Mouse (Mus musculus) T-helper 1 cell (primary cell): ENCODE measurements around the gene Sult2b1.

Source experiments
- in situ Hi-C: fragments of 300-600 bp; cut with MboI, MseI; formaldehyde crosslinking; loops from one replicate; pipeline ENCODE4 v1.15.1; 2025; ENCODE audit warnings: high pct_unique_total_duplicates

Gene Sult2b1

GRCm38 (mm10) chr7:45700301-45701015, 84.0 kb downstream of the Sult2b1 start:
- in situ Hi-C loops, result loop anchor here (10.0 kb wide), 1 partner anchor 806 kb away; the partner anchor contains the start of genes Fuz and Med25

- in situ Hi-C loops, result loop anchor here (10.0 kb wide), 1 partner anchor 805 kb away; the partner anchor contains the start of genes Fuz and Med25
These were observed 84.8 kb downstream of the Sult2b1 start, which contains the start of gene Car11 for GRCm38 (mm10) chr7:45699523-45700141. Gene Car11 (plus strand): TSS chr7:45699843.

- in situ Hi-C loops, result no loop called here
These were observed 86.6 kb downstream of the Sult2b1 start for GRCm38 (mm10) chr7:45697894-45698293.

GRCm38 (mm10) chr7:45695098-45695497, 89.4 kb downstream of the Sult2b1 start:
- in situ Hi-C loops, result no loop called here

- in situ Hi-C loops, result no loop called here
These were observed 90.4 kb downstream of the Sult2b1 start, which contains the start of gene Sec1 for GRCm38 (mm10) chr7:45693921-45694591. Gene Sec1 (minus strand): TSS chr7:45694402.

- in situ Hi-C loops, result no loop called here
These were observed 92.1 kb downstream of the Sult2b1 start for GRCm38 (mm10) chr7:45692364-45692763.

GRCm38 (mm10) chr7:45689800-45690199, 94.7 kb downstream of the Sult2b1 start:
- in situ Hi-C loops, result no loop called here

GRCm38 (mm10) chr7:45689099-45689498, 95.4 kb downstream of the Sult2b1 start:
- in situ Hi-C loops, result no loop called here

GRCm38 (mm10) chr7:45686841-45687240, 97.6 kb downstream of the Sult2b1 start:
- in situ Hi-C loops, result no loop called here

- in situ Hi-C loops, result no loop called here
These were observed 98.7 kb downstream of the Sult2b1 start for GRCm38 (mm10) chr7:45685811-45686210.

- in situ Hi-C loops, result no loop called here
These were observed 100.9 kb downstream of the Sult2b1 start, which contains the start of gene Ntn5 for GRCm38 (mm10) chr7:45683396-45684050. Gene Ntn5 (plus strand): TSS chr7:45684022.

GRCm38 (mm10) chr7:45682144-45683126, 102.0 kb downstream of the Sult2b1 start:
- in situ Hi-C loops, result no loop called here

GRCm38 (mm10) chr7:45681046-45681736, 103.3 kb downstream of the Sult2b1 start:
- in situ Hi-C loops, result no loop called here
